Mouse (Mus musculus) MEL (cell line): ENCODE results near the gene Clcn3.

Experiments
- CHD2 ChIP-seq: IDR thresholded peaks from 2 replicates; pipeline ENCODE4 v1.6.1; 2011; ENCODE audit warnings: low read length, improper control_type of control experiment
- CTCF ChIP-seq, 3 experiments: IDR thresholded peaks in 2 of 3; conservative IDR thresholded peaks in 1 of 3; 2 replicates each; pipeline ENCODE4 v1.5.1; 2011 to 2012; ENCODE audit warnings: low read length in 3 of 3, low read depth in 2 of 3, mild to moderate bottlenecking in 2 of 3, improper control_type of control experiment in 1 of 3, inconsistent platforms in 1 of 3, mixed read lengths in 1 of 3, moderate library complexity in 1 of 3; ENCODE audit not compliant: control insufficient read depth in 1 of 3, insufficient read depth in 1 of 3, poor library complexity in 1 of 3, severe bottlenecking in 1 of 3
- ETS1 ChIP-seq: IDR thresholded peaks from 2 replicates; pipeline ENCODE4 v1.6.1; 2012; ENCODE audit warnings: low read depth, mild to moderate bottlenecking, inconsistent platforms, low read length, improper control_type of control experiment, moderate library complexity
- POLR2A ChIP-seq, 2 experiments: IDR thresholded peaks; 2 replicates each; pipeline ENCODE4 v1.6.1; 2011 to 2012; ENCODE audit warnings: low read length in 2 of 2, mild to moderate bottlenecking in 2 of 2, control low read depth in 1 of 2, improper control_type of control experiment in 1 of 2, low read depth in 1 of 2, moderate library complexity in 1 of 2; ENCODE audit not compliant: control insufficient read depth in 1 of 2, insufficient read depth in 1 of 2, poor library complexity in 1 of 2
- TAL1 ChIP-seq: IDR thresholded peaks from 2 replicates; pipeline ENCODE4 v1.6.1; 2012; ENCODE audit warnings: mild to moderate bottlenecking, inconsistent platforms, low read length, moderate library complexity, mixed read lengths
- USF1 ChIP-seq: IDR thresholded peaks from 2 replicates; pipeline ENCODE4 v1.6.1; 2014; ENCODE audit warnings: low read depth, mild to moderate bottlenecking, inconsistent platforms, low read length, improper control_type of control experiment, moderate library complexity

- no peak for TF ChIP-seq CTCF (IDR thresholded peaks at IDR 0.05 in 2 of 3, conservative IDR thresholded peaks at IDR 0.05 in 1 of 3; ENCODE audit: control insufficient read depth in 1 of 3, insufficient read depth in 1 of 3, low read depth in 2 of 3, low read length in 3 of 3, poor library complexity in 1 of 3, severe bottlenecking in 1 of 3)
- no peak for TF ChIP-seq TAL1
- TF ChIP-seq USF1 = no peak
- TF ChIP-seq CHD2 = no peak
- no peak for TF ChIP-seq POLR2A (IDR thresholded peaks at IDR 0.05; ENCODE audit: control insufficient read depth in 1 of 2, insufficient read depth in 1 of 2, low read depth in 1 of 2, low read length in 2 of 2, poor library complexity in 1 of 2)
- TF ChIP-seq ETS1 = no peak
These were observed 113.3 kb downstream of the Clcn3 start for GRCm38 (mm10) chr8:60869761-60870160.
